Mouse (Mus musculus): ENCODE results near the gene Pramef25. TPM values are rescaled to one million over a fixed set of nuclear protein-coding genes. Genes with fewer than 3 reads are reported as not detected.
"Not testable (repeated sequence)": the region's sequence is repeated elsewhere in the genome, so short reads cannot be mapped to it uniquely, and the experiment has no call there.

The Pramef25 gene
- not detected in 2 replicates for total RNA-seq (2017)

GRCm38 (mm10) chr4:143950916-143951315 is at the start of gene Pramef25:
Gene Pramef25, minus strand, starts transcription at chr4:143951016.
- not testable (repeated sequence) for ATAC-seq (replicated peaks; ENCODE audit: low read depth, poor library complexity, severe bottlenecking)

GRCm38 (mm10) chr4:143994269-143994668 is 43.5 kb upstream of the Pramef25 start, which contains the start of gene Pramef17:
Gene Pramef17, minus strand, starts transcription at chr4:143994369.
- ATAC-seq (replicated peaks; ENCODE audit: low read depth, poor library complexity, severe bottlenecking): not testable (repeated sequence)

GRCm38 (mm10) chr4:143988126-143988525 is 37.3 kb upstream of the Pramef25 start:
- not testable (repeated sequence) for ATAC-seq (replicated peaks; ENCODE audit: low read depth, poor library complexity, severe bottlenecking)

- not testable (repeated sequence) for ATAC-seq (replicated peaks; ENCODE audit: low read depth, poor library complexity, severe bottlenecking)
Observed at GRCm38 (mm10) chr4:143987475-143987941, 36.7 kb upstream of the Pramef25 start.

GRCm38 (mm10) chr4:143985733-143986132 is 34.9 kb upstream of the Pramef25 start:
- ATAC-seq (replicated peaks; ENCODE audit: low read depth, poor library complexity, severe bottlenecking): not testable (repeated sequence)

GRCm38 (mm10) chr4:143985165-143985564 is 34.3 kb upstream of the Pramef25 start:
- ATAC-seq (replicated peaks; ENCODE audit: low read depth, poor library complexity, severe bottlenecking): not testable (repeated sequence)

GRCm38 (mm10) chr4:143983446-143983845 is 32.6 kb upstream of the Pramef25 start:
- not testable (repeated sequence) for ATAC-seq (replicated peaks; ENCODE audit: low read depth, poor library complexity, severe bottlenecking)

GRCm38 (mm10) chr4:143966850-143967249 is 16.0 kb upstream of the Pramef25 start, which contains the start of gene Gm13101:
Gene Gm13101, minus strand, starts transcription at chr4:143966950.
- not testable (repeated sequence) for ATAC-seq (replicated peaks; ENCODE audit: low read depth, poor library complexity, severe bottlenecking)

GRCm38 (mm10) chr4:143900280-143900679 is 50.5 kb downstream of the Pramef25 start, which contains the start of gene Pramef6:
Gene Pramef6, minus strand, starts transcription at chr4:143900380.
- not testable (repeated sequence) for ATAC-seq (replicated peaks; ENCODE audit: low read depth, poor library complexity, severe bottlenecking)

Other genes starting within 250 kb of the Pramef25 start
- gene Gm13089, start 248.3 kb downstream of the Pramef25 start, total RNA-seq (2017): not detected in 2 replicates
- gene Gm13078, start 231.6 kb downstream of the Pramef25 start, total RNA-seq (2017): not detected in 2 replicates
- gene Gm13023, start 161.7 kb downstream of the Pramef25 start, total RNA-seq (2017): not detected in 2 replicates
- not detected in 2 replicates for gene Gm13084, start 134.9 kb downstream of the Pramef25 start, total RNA-seq (2017)
- gene Gm13103, start 104.5 kb downstream of the Pramef25 start, total RNA-seq (2017): not detected in 2 replicates
- gene Pramef6, start 50.6 kb downstream of the Pramef25 start, total RNA-seq (2017): not detected in 2 replicates
- not detected in 2 replicates for gene Gm13101, start 15.9 kb upstream of the Pramef25 start, total RNA-seq (2017)
- not detected in 2 replicates for gene Pramef17, start 43.4 kb upstream of the Pramef25 start, total RNA-seq (2017)
- not detected in 2 replicates for gene Pramel4, start 108.1 kb upstream of the Pramef25 start, total RNA-seq (2017)
- not detected in 2 replicates for gene Gm13102, start 155.5 kb upstream of the Pramef25 start, total RNA-seq (2017)
- gene Oog3, start 211.6 kb upstream of the Pramef25 start, total RNA-seq (2017): not detected in 2 replicates
- gene Oog2, start 239.7 kb upstream of the Pramef25 start, total RNA-seq (2017): not detected in 2 replicates